Mouse (Mus musculus) spleen, postnatal 36 days (tissue): ENCODE results near the gene Ces1e.
"Not testable (repeated sequence)": the region's sequence is repeated elsewhere in the genome, so short reads cannot be mapped to it uniquely, and the experiment has no call there.

Source experiments
- DNase-seq, 2 experiments: peaks; one replicate each; pipeline ENCODE4 v3.0.0; 2022; ENCODE audit warnings: low spot score in 2 of 2, mixed read lengths in 1 of 2

Ces1e gene

DNA sequence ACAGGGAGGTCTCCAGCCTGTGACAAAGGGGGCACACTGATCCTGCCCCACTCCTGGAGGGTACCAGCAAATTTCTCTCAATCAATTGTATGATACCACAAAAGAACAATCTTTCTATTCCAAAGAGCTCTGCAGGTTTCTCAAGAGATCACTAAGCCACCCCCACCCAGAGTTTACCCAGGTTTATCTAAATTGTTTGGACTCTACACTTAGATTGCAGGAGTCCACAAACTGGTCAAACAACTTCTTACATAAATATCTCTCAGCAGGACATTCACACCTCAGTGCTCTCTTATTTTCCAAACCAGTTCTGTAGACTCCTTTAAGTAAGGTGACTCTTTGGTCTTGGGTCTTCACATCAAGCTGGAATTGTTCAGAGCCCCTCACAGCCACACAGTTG lies at the start of gene Ces1e:
Gene Ces1e, minus strand, starts transcription at position 174 of the 400 bp plus-strand sequence.
- DNase-seq: no peak

DNA sequence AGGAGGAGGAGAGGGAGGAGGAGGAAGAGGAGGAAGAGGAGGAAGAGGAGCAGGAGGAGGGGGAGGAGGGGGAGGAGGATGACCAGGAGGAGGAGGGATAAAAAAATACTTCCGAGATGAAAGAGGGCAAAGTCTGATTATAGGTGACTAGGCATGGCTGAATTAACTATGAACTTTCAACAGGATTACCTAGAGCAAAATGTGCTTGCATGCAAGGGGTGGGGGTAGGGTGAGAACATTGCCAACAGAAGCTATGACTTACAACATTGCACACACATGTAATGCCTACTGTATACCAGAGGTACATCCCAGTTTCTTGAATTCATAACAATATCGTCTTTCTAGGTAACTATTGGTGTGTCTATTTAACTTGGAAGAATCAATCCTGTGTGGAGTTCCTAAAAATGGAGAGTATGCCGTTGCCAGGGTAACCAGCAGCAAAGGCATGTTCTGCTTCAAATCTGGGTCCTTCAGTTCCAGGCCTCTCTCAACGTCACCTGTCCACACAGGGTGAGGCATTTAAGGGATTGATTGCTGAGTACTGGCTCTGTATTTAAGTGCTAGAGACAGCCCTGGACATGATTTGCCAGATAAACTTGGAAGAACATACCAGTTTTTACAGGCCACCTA lies 48.9 kb upstream of the Ces1e start:
- no peak for DNase-seq

DNA sequence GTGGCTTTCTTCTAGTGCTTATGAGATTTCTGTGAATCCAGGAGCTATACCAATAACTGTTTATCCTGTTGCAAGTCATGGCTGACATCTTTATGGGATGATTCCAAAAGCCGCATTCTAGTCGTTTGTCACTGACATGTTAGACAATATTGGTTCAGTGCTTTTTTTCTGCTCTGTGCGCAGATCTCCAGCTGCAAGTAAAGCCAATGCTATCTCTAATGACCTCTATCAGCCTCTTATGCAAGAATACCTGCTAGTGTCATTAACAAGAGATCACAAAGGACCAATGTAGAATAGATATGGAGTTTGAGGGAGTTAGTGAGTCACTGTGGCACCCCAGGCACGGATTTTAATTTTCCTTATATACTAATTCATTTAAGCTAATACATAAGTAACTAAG lies 45.2 kb upstream of the Ces1e start:
- DNase-seq: no peak

DNA sequence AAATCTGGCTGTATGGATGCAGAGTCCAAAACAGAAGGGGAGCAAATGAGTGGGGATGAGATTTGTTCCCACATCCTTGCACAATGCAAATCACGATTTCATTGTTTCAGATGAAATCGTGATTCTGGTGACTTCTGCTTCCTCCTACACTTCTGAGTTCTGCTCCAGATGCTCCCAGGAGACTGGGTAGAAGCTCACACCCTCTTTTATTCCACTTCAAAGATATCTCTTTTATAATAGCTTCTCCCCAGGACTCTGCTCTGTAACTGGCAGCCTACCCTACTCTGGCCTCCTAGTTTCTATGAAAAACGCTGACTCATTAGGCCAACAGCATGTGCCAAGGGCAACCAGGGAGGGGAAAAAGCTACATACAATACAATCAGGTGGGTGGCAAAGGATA lies 43.9 kb upstream of the Ces1e start:
- no peak for DNase-seq

DNA sequence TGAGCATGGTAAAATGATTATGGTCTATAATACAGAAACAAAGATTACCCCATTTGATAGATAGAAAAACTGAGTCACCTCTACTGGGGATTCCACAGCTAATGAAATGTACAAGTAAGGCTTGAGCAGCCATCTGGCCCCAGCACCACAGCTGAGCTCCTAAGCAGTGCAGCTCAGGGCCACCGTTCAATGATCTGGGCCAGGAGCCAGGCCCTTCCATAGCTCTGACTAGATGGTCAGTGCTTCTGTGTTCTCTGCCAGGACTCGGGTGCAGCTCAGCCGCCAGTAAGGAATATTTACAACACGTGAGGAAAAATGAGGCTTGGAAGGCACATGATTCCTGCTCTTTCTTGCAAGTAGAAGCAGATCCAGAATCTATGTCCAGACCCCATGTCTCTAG lies 43.3 kb upstream of the Ces1e start:
- no peak for DNase-seq

DNA sequence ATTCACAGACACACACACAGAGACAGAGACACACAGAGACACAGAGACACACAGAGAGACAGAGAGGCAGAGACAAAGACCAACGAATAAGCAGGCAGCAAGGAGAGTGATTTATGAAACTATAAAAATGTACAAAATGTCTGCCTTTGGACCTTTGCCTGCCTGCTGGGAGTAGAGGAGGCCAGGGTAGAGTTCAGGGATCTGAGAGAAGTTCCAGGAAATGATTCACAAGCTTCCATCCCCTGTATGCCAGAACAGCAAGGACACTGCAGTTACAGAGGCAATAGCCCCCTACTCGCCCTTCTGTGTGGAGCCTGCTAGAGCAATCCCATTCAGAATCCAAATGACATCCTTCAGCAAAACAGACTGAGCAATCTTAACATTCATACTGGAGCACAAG lies 32.0 kb upstream of the Ces1e start:
- DNase-seq: no peak

DNA sequence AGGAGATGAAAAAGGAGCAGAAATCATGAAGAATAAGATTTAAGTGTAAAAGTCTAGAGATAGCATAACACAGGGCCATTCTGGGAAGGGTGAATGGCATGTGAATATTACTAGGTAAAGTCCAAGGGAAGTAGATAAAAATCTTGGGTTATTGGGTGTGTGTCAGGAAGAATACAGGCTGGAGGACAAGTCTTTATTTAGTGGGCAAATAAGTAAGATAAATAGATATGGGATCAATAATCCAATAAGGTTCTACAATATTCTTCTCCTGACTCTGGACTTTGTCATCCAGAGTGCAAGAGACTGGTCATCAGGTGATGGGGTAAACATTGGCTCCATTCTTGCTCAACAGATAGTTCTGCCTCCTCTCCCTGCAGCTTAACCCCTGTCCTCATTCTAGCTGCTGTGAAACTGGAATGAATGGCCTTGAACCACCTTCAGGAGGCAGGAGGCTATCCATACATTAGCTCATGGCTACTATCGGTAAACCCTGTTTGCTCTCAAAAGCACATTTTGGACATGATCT lies 23.0 kb upstream of the Ces1e start:
- no peak for DNase-seq

DNA sequence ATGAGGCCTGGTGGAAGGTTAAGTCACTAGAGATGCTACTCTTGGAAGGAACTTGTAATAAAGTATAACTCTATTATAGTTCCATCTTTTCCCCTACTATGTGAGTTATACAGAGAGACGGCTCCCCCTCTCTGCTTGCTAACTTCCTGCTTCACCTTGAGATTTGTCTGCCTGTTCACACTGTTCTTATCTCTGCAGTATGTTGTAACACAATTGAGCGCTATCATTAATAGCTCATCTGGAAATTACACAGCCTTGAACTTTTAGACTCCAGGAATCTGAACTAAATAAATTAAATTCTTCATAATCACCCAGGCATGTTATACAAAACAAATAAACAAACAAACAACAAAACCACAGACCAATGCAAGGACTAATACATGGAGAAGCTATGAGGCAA lies 16.6 kb upstream of the Ces1e start:
- DNase-seq: no peak

DNA sequence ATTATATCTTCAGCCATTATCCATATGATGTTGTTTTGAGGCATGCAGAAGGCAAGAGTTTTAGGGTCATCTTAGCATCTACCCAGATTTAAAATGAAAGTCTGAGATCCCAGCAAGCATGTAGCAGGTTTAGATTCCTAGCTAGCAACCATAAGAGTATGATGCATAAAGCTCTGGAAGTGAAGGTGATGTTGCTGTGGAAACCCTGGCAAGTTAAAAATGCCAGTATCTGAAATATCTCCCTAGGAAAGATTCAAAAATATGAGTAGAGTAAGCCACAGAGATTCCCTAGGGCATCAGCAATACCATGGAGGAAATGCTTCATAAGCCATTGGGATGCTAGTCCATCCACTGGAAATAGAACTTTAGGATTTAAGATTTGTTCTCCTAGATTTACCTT lies 10.5 kb upstream of the Ces1e start:
- DNase-seq: no peak

DNA sequence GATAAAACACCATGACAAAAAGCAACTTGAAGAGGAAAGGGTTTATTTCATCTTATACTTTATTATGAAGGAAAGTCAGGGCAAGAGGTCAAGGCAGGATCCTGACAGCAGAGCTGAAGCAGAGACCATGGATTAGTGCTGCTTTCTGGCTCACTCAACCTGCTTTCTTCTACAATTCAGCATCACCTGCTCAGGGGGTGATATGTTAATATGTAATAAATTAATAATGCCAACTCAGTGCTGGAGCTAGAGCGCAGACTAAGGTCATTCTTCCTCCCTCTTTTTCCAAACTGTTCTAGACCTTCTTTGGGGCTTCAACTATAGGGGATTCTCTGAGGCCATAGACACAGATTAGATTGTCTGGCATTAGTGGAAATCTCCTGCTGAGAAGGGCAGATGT lies 6.3 kb upstream of the Ces1e start:
- no peak for DNase-seq

DNA sequence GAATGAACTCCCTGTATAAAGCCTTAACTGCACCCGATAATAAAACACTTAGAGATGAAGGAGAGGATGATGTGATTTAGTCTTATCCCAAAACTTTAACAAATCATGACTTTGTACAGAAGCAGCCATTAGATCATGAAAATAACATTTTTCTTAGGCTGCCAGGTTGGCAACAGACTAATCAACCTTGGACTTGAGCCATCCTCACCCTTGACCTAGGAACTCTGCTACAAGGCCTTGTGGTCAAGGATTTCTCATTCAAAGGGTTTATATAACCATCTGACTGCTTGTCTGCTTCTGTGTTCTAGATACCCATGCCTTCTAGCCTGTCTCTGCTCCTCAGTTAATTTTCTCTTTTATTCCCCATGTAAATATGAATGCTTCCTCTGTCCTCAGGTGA lies 5.3 kb upstream of the Ces1e start:
- no peak for DNase-seq

DNA sequence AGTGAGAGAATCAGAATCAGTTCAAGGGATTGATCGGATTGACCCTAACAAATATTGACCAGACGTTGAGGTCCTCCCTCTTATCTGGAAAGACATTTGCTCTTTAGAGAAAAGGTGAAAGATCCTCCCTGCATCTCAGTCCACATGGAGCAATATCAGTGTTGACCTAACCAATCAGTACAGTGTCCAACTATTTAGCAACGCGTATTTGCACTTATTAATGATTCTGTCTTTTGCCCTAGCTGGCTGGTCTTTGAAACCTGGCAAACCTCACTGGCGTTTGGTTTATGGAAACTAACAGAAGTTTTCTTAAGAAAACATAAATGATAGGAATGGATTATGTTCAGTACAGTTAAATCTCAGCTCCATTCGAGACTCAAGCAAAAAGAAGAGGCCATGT lies 4.6 kb upstream of the Ces1e start:
- DNase-seq: no peak

DNA sequence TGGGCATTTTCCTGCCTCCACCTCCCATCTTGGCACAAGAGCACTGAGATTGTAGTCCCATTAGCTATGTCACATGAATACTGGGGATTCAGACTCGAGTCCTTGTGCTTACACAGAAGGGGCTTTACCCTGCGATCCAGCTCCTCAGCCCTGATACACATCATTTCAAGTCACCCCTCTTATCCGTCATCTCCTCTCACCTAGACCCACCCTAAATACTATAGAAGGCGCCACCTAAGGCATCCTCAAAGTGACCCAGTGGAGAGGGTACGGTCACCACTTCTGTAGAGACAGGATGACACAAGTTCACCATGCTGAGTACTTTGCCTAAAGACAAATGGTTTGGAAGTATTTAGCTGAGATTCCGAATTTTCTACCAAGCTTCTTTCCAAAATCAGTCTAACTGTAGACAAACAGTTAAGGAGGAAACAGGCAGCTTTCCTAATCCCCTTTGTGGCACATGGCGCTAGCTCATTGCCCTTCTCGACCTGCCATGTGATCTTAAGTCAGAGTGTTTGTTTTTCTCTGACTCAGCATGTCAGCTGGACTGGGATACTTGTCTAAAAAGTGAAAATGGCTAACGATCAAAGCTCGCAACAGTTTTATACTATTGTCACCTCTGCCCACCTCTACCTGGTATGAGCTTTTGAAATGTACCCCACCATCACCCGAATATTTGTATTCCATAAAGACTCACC lies 597 bp downstream of the Ces1e start:
- no peak for DNase-seq

DNA sequence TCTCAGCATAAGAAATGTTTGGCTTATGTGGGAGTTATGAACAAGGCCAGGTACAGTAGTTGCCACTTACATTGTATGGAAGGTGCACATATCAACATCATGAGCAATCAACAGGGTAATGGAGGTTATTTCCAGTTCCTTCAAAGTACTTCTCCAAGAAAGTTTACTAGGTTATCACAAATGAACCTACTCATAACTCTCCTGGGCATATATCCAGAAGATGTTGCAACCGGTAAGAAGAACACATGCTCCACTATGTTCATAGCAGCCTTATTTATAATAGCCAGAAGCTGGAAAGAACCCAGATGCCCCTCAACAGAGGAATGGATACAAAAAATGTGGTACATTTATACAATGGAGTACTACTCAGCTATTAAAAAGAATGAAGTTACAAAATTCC lies 2.9 kb downstream of the Ces1e start:
- not testable (repeated sequence) for DNase-seq

DNA sequence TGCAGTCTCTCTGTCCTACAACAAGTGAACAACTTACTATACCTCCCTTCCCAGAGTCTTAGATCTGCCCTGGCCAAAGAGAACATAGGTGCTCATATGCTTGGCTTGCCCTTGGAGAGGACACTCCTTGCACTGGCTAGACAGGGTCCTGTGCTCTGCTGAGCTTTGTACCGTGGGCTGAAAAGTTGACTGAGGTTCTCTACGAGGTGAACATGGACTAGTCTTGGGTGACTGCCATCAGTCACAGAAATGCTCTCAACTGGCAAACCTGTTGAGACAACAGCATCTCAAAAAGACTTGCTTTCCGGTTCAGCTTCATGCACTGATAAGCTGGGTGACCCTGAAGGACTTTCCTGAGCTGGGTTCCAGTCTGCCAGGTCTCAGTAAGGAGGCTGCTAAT lies 7.5 kb downstream of the Ces1e start:
- no peak for DNase-seq

DNA sequence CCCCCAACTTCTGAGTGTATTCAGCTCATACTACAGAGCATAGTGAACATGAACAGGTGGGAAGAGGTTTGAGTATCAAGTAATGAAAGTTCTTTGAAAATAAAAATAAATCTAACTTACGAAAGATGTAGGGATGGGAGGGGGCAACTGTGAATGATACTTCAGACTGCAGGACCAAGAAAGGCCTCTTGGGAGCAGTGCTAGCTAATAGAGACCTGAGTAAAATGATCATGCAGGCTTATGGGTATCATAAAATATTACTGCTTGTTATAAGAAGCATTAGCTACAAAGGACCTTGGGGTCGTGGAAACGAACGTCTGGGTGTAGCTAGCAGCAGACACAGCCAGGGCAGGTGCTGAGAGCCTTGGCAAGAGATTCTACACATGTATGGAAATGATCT lies 11.6 kb downstream of the Ces1e start:
- no peak for DNase-seq

DNA sequence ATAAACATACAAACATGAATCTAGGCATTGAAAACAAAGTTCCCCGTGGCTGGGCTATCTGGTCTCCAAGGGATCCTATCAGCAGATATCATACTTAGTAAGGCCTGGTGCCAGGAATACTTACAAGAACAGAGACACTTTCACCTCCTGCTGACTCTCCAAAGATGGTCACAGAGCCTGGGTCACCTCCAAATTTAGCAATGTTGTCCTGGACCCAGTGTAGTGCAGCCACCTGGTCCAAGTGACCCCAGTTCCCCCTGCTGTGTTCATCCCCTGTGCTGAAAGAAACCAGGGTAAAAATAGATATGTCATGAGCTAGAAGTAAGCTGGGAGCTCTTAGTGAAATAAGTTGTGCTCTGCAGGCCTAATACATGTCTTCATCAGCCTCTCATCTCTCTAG lies 12.0 kb downstream of the Ces1e start:
- no peak for DNase-seq

DNA sequence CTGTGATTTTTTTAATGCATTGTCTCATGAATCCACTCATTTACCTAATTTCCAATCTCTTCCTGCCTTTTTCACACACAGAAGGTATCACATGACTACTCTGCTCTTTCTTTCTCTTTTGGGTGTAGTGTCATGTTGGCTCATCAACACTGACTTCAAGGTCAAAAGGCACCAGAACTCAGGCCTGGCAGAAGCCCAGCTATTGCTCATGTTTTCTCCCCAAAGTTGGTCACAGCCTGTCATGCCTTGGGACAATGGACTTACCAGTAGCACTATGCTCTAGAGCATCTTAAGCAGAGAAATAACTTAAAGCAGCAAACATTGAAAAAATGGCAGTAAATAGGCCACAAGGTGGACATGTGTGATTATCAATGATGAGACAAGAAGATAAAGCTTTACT lies 18.3 kb downstream of the Ces1e start:
- DNase-seq: no peak

DNA sequence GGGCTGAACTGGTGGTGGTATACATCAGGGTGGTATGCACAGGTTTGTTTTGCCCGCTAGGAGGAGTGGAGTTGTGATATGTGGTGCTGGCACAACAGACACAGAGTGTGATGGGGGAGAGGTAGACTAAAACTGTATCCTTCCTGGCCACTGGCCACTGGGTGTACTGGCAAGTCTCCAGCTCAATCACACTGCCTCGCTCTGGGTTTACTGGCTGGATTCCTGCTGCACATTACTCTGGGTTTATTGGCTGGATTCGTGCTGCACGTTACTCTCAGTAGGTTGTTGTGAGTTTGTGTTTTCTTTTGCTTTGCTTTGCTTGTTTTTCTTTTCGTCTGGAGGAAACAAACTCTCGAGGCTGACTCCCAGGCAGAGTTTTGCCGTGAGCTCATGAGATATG lies 30.3 kb downstream of the Ces1e start:
- not testable (repeated sequence) for DNase-seq

DNA sequence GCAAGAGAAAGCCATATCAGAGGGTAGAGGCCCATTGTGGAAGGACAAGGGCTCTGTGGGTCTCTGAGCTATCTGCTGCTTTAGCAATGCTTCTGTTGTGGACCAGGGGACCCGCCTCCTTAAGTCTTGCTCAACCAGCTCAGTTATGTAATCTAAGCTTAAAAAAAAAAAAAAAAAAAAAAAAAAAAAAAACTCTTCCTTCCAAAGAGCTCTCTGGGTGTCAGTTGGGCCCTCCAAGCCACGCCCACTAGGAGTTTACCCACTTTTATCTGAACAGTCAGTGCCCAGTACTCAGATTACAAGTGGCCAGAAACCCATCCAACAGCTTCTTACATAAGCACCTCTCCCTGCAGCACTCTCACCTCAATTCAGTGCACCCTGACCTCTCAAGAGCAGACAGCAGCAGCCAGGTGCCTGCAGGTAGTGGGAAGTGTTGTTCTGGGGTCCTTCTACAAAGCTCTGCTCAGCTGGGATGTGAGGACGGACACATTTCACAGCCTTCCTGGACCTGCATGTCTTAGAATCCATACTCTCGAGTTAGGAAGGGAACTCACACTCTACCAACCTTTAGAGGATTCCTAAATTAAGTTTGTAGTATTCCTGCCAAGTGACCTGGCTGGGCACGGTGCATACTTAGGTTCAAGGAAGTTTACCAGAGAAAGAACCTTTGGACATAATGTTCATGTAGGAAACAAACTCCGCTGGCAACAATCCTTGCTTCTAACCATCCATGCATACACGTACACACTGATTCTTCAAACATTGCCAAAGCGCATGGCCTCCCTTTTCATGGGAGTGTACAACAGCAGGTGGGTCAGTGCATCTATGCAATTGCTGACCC lies 31.5 kb downstream of the Ces1e start, which contains the start of gene Ces1d:
Gene Ces1d, minus strand, starts transcription at position 154 of the 841 bp plus-strand sequence.
- DNase-seq: no peak

DNA sequence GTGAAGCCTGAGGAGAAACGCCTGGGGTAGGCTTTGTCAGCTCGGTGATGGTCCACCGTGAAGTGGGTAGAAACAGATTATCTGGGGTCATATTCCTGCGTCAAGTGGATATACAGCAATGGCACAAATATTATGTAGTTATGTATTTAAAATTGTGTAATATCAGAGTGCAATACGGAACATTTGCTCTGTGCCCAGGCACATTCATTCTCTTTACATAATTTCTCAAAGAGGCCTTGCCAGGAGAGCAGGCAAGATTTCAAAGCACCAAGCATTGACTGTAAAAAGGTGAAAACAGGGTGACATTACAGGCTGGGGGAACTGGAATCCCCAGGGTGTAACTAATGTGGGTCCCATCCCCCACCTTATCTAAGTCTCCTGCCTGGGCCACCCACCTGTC lies 33.0 kb downstream of the Ces1e start:
- DNase-seq: no peak

DNA sequence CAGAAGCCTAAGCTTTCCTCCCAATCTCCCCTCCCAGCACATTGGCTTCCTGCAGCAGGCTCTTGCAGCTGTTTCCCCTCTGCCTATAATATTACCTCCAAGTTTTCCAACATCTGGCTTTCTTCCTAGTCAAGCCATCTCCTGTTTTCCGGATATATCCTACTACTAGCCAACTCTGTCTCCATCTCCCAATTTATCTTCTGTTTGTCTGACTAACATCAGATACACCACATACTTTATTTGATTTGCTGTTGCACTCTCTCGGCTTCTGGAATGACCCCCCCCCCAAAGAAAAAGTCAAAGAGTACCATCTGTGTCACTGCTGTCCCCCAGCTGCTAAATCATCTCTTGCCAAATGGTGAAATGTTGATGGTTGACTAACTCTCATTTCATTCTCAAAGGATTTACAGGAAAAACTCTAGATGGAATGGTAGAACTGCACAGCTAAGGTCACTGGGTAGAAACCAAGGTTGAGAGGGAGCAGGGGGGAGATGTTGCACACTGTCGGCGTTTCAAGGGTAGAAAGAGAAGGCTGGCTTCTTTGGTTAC lies 48.8 kb downstream of the Ces1e start:
- no peak for DNase-seq
